Mouse (Mus musculus) embryonic stem cell, embryonic (primary cell): ENCODE measurements around the gene Grid2.

Experiments
- CTCF ChIA-PET, 4 experiments: fragments of 300-600 bp in 2 of 4; fragments of 350-600 bp in 2 of 4; sonication (Branson Sonifier 250); formaldehyde crosslinking; loops; one replicate each; lab custom pipeline; 2022; ENCODE audit warnings: inconsistent platforms in 2 of 4; lab: Charles Lee
- POLR2A ChIA-PET, 4 experiments: fragments of 300-600 bp in 2 of 4; fragments of 350-600 bp in 2 of 4; sonication (Branson Sonifier 250); formaldehyde crosslinking; loops; one replicate each; lab custom pipeline; 2022; ENCODE audit warnings: antibody characterized with exemption in 4 of 4, inconsistent platforms in 1 of 4; lab: Charles Lee

Grid2 gene

GRCm38 (mm10) chr6:64734441-64735320 lies 1479.0 kb downstream of the Grid2 start:
- POLR2A ChIA-PET = interaction anchor here in 2 of 4 experiments (0.6 to 1.1 kb wide), 2 partner anchors 15 to 308 kb away, joined by 3 read pairs; partner anchors contain the start of gene Smarcad1 (in 1 of the 2)
- CTCF ChIA-PET = no interaction called here

GRCm38 (mm10) chr6:64736317-64736716 lies 1480.6 kb downstream of the Grid2 start:
- ChIA-PET CTCF (no interaction called here), POLR2A (no interaction called here)

GRCm38 (mm10) chr6:64742915-64743489 lies 1487.3 kb downstream of the Grid2 start:
- ChIA-PET POLR2A (no interaction called here), CTCF (no interaction called here)
